Mouse (Mus musculus): Measurements from ENCODE around the gene Gdpd3. TPM values are rescaled to one million over a fixed set of nuclear protein-coding genes. Genes with fewer than 3 reads are reported as not detected.
"Not testable (repeated sequence)": the region's sequence is repeated elsewhere in the genome, so short reads cannot be mapped to it uniquely, and the experiment has no call there.

Gdpd3 gene
- polyA plus RNA-seq, 3 experiments from 2014 or later: 97.0 to 604 (median 276) TPM

- no peak for ATAC-seq
Measured at GRCm38 (mm10) chr7:126760956-126761355, 5.2 kb upstream of the Gdpd3 start.

DNA sequence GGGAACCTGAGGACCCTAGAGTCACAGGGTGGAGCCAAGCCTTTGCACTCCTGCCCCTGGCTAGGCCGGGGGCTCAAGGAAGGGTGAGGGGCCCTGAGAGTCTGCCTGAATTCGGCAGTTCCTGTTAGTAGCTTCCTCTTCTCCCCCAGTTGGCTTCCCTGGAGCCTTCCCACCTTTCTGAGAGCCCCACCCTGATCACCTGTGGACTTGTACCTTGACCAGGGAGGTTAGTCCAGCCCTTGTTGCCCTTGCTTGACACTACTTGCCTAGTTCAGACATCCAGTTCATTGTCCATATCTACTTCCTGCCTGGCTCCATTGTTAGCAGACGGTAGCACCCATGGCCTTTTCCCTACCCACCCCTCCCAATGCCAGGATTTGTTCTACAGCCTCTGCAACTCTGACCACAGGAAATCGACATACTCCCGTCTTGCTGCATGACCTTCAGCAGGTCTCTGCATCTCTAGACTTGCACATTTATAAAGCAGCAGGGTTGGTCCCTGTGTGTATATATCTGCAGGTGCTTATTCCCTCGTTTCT is 4.5 kb upstream of the Gdpd3 start:
- no peak for ATAC-seq

DNA sequence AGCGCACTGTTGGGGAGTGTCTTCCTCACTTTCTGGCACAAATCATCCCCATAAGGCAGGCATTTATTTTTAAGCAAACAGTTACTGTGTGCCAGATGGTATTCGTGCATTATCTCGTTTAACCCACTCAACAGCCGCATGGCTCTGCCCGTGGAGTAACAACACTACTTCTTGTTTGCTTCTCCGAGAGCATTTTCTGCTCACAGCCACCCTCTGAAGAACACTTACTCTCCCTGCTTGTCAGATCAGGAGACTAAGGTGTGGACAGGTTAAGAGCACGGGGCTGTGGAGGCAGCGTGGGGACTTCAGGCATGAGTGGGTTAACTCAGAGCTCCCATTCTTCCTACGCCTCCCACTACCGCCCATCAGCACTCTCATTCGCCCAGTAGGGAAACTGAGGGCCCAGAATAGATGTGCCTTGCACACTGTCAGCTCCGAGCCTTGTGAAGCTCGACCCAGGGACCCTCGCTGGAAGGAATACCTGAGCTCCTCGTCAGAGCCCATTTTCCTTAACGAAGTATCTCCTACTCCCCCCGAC is 3.6 kb upstream of the Gdpd3 start:
- ATAC-seq: no peak

GRCm38 (mm10) chr7:126765540-126765939 is 594 bp upstream of the Gdpd3 start:
- no peak for ATAC-seq

DNA sequence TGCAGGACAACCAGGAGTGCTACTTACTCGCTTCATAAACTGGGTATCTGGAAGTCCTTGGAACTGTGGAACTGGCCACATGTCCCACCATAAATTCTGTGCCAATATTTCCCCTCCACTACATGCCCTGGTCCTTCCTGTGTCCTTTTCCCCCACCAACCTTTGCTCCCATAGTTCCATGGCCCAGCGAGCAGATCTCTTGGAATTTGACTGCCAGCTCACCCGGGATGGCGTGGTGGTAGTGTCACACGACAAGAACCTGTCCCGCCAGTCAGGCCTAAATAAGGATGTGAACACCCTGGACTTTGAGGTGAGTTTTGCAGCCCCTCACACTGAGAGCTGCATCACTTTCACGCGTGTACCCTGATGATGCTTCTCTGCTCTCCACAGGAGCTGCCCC is 867 bp downstream of the Gdpd3 start:
- no peak for ATAC-seq

DNA sequence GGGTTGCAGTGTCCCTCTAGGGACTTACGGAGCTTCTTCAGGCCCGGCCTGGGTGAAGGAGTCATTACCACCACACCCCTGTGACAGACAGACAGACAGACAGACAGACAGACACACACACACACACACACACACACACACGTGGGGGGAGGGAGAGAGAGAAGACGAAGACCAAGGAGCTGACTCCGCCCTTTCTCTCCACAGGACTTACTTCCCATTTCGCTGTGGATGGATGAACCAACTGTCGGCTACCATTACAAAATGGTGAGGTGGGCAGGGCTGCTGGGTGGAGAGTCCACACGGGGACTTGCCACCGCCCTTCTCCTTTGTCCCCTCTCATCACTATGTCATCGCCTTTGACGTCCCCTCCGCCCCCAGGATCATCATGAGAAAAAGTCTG is 4.7 kb downstream of the Gdpd3 start:
- no peak for ATAC-seq

- no peak for ATAC-seq
Measured at GRCm38 (mm10) chr7:126773351-126773750, 7.2 kb downstream of the Gdpd3 start.

GRCm38 (mm10) chr7:126774463-126774862 is 8.3 kb downstream of the Gdpd3 start:
- ATAC-seq: peak; percentile 36

DNA sequence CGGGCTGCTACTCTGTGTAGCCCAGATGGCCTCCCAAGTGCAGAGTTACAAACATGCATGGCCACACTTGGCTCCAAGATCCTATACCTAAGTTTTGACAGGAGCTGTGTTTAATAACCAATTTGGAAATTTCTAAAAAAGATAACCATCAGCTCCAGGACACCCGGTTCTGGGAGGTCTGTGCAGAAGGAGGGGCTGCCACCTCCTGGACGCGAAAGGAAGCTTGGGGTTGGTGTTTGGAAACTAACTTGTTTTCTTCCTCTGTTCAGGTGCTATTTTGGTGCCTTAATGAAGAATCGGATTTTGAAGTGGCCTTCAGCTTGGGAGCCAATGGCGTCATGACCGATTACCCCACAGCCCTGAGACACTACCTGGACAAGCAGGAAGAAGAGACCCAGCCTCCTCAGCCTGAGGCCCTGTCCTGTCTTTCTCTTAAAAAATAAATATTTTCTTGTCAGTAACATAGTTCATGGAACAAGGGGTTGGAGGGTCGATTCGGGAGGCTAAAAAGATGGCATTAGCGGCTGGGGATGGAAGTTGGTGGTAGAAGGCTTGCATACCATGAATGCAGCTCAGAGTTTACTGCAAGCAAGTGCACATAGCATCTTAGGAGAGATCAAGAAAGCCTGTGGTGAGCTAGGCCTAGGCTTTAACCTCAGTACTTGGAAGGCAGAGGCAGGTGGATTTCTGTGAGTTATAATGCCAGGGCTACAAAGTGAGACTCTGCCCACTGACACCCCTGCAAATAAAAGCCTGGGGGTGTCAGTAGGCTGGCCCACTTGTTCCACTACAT is 9.2 kb downstream of the Gdpd3 start:
- no peak for ATAC-seq

DNA sequence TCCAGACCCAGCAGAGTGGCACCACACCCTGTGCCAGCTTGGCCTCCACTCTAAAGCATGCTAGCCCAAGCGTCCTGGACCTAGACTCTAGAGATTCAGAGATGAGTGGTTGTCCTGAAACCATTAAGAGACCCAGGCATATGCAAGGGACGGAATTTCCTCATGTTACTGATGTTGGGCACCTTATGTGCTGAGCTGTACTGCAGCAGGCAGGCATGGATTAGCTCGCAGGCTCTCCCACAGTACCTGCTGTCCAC is 9.8 kb downstream of the Gdpd3 start:
- no peak for ATAC-seq

DNA sequence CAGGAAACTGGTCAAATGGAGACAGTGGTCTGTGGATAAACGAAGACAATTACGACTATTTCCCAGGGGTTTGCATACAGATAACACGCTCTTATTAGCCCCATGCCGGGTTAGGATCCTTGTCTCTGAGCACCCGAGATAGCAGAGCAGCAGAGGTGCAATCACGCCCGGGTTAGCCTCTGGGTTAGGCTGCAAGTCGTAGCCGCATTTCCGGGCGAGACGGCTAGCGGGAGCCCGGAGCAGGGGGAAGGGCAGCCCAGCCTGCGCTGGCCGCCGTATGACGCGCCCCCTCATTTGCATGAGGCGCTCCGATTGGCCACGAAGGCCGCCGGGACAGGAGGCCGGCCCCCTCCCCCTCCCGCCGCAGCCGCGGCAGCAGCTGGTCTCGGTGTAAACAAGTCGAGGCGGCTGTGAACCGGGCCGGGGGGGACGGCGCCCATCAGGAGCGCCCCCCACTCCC is 10.5 kb downstream of the Gdpd3 start, which contains the start of gene Ypel3:
TSS of gene Ypel3 (plus strand) at position 358 of the 460 bp plus-strand sequence.
- peak; percentile 91 for ATAC-seq

DNA sequence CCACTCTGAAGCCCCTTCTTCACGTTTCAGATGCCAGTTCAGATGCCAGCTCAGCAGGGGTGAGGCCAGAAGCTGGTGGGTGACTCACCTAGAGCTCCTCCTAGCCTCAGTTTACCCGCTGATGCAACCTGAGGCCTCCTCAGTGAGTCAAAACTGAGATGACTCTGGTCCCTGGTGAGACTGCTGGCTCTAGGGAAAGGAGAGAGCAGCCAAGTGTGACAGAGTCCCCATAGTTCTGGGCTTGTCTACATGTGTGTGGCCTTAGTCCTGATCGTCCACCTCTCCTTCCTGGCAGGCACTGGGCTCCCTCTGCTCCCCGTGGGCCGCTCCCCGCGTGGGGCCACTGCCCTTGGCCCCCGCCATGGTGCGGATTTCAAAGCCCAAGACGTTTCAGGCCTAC is 11.3 kb downstream of the Gdpd3 start:
- no peak for ATAC-seq

DNA sequence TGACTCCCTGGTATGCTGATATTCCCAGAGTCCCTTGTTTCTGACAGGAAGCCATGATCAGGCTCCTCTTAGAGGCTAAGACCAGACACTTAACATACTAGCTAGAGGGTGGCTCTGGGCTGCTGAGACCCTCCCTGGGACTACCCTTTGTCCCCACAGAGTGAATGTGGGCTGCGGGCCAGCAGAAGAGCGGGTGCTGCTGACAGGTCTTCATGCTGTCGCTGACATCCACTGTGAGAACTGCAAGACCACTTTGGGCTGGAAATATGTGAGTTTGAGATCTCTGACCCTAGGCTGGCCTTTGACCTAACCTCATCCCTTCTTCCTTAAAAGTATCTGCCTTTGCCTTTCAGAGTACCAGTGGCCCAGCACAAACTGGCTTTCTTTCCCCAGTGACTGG is 12.0 kb downstream of the Gdpd3 start:
- no peak for ATAC-seq

GRCm38 (mm10) chr7:126779101-126779500 is 13.0 kb downstream of the Gdpd3 start:
- ATAC-seq: not testable (repeated sequence)

DNA sequence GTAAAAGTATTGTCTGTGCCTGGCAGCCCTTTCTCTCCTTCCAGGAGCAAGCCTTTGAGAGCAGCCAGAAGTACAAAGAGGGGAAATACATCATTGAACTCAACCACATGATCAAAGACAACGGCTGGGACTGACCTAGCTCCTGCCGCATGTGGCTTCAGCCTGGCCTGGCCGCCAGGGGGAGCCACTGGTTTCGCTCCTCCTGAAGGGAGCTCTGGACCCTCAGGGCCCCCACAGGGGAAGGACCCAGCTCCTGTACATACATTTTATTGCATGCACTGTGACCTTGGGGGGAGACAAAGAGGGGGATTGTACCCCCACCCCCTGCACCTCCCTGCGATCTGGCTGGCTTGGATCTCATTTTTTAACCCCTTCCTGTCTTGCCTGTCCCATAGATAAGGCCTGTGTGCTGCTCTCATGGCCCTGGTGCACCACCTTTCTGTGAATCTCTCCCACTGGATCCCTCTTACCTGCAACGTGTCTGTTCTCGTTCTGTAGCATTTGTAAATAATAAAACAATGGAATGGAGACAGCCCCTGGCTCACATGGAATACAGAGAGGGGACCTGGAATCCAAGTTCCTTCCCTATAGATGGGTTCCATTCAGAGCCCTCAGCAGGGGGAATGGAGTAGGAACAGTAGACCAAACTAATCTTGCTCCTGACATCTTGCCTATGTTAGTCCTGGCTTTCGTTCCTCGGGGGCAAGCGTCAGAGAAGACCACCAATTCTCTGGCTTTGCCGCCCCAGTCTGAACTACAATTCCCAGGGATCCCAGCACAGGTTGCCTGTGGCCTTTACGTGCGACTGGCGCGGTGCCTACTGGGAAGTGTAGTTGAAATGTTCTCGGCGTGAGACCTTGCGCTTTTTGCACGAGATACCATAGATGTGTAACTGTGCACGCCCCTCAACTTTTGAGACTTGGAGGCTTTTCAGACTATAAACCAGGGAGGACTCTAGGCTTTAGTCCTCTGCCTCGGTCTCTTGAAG is 14.1 kb downstream of the Gdpd3 start:
- ATAC-seq: peak; percentile 39

- no peak for ATAC-seq
Measured at GRCm38 (mm10) chr7:126780971-126781635, 15.0 kb downstream of the Gdpd3 start, which contains the start of gene Tbx6. Tbx6 (plus strand) TSS chr7:126781483.

- ATAC-seq: no peak
Measured at GRCm38 (mm10) chr7:126781661-126782370, 15.7 kb downstream of the Gdpd3 start.

- no peak for ATAC-seq
Measured at GRCm38 (mm10) chr7:126782693-126783092, 16.6 kb downstream of the Gdpd3 start.

GRCm38 (mm10) chr7:126784469-126784868 is 18.3 kb downstream of the Gdpd3 start:
- no peak for ATAC-seq

DNA sequence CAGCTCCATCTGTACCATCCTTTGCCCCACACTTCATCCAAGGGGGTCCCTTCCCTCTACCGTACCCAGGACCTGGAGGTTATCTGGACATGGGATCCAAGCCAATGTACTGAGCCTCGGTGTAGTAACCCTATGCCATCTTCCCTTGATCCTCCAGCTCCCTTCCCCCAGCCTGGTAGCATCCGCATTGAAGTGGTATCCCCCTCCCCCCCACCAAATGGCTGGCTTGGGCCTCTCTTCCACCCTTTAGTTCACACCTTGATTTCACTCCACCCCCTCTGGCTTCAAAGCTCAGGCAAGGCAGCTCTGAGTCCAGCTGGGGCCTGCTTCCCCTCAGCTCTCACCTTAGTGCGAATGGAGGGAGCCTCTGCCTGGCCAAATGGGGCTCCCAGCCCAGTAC is 18.9 kb downstream of the Gdpd3 start:
- ATAC-seq: no peak

DNA sequence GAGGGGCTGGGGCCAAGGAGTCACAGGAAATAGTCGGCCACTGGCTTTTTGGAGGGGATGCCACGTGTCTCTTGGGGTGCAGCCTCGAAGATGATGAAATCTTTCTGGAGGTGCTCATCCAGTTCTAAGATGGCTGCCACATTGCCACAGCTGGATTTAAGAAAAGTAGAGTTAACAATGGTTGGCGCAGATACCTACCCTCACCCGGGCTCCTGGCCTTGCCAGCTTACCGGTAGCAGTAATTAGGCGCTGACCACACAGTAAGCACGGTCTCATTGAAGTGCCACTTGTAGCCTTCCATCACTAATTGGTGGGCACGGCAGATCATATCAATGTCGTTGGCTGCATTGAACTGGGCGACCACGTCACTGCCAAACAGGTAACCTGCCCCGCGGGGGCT is 20.0 kb downstream of the Gdpd3 start:
- ATAC-seq: no peak

DNA sequence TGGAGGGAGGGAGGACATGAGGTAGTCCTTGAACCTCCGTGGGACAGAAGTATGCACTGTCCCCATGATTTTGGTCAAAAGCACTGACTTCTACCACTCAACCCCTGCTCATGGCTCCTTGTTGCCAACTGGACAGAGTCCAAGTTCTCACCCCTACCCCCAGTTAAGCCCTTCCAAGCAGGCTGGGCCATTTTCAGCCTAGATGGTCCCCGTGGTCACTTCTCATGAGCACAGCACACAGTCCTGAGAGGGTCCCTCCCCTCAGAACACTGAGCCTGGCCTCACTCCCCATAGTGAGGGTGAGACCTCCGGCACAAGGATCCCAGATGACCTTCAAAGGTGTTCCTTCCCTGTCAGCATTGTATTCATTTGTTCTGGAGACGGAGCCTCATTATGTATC is 23.0 kb downstream of the Gdpd3 start:
- no peak for ATAC-seq
